Mouse (Mus musculus) lung, adult 2 months (tissue): Measurements from ENCODE around the gene Syn3. TPM values are rescaled to one million over a fixed set of nuclear protein-coding genes. Genes with fewer than 3 reads are reported as not detected.

Source experiments
- DNase-seq: peaks from one replicate; pipeline ENCODE4 v3.0.0; 2022
- H3K4me1 ChIP-seq: fragments of 200-500 bp; 2 replicates; pipeline ENCODE4 v1.6.1; 2011; ENCODE audit warnings: low read length; ENCODE audit not compliant: control insufficient read depth, insufficient read depth
- H3K4me3 ChIP-seq: fragments of 200-500 bp; replicated peaks from 2 replicates; pipeline ENCODE3; 2011; ENCODE audit warnings: low read depth, mild to moderate bottlenecking, control low read depth, low read length; ENCODE audit errors: extremely low read depth
- CTCF ChIP-seq: fragments of 200-500 bp; IDR thresholded peaks from 2 replicates; pipeline ENCODE4 v1.5.1; 2011; ENCODE audit warnings: mild to moderate bottlenecking, low read length, control low read depth; ENCODE audit not compliant: insufficient read depth
- POLR2A ChIP-seq: fragments of 200-500 bp; IDR thresholded peaks from 2 replicates; pipeline ENCODE4 v1.6.1; 2011; ENCODE audit warnings: low read depth, mild to moderate bottlenecking, control low read depth, low read length, borderline replicate concordance; ENCODE audit errors: extremely low read depth
- WGBS: fragments of 180-500 bp; shearing (Covaris S2); methylation state at CpG from one replicate; pipeline ENCODE4 v1.1.7; 2018; 5-methylcytosine and 5-hydroxymethylcytosine counted together
- polyA plus RNA-seq: library from polyadenylated mRNA; depleted of rRNA; stranded (reverse); fragments of >200 nt; gene quantifications from 2 replicates; pipeline ENCODE4 v1.2.3, GENCODE M21; 2012

Gene Syn3
- polyA plus RNA-seq, 1 experiment = 1.1 TPM

DNA sequence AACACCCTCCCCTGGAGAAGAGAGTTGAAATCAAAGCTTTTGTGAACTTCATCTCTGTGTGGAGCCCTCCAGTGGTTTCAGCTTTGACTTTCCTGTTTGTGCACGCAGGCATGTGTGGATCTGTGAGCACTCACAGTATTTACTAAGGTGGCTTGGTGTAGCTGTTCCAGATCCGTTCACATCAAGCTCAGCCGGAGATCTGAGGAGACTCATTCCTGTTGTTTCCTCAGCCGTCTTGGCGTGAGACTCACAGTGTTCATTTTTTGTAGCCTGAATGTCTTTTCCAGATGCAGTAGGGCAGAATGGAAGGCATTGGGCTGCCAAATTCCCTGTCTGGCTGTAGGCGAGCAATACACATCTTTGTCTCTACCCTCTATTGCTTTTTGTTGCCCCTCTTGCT lies 268.7 kb downstream of the Syn3 start:
- no peak for TF ChIP-seq POLR2A
- TF ChIP-seq CTCF = no peak
- DNase-seq = no peak
- WGBS = 72% methylated on average over 6 of the region's 6 CpGs

DNA sequence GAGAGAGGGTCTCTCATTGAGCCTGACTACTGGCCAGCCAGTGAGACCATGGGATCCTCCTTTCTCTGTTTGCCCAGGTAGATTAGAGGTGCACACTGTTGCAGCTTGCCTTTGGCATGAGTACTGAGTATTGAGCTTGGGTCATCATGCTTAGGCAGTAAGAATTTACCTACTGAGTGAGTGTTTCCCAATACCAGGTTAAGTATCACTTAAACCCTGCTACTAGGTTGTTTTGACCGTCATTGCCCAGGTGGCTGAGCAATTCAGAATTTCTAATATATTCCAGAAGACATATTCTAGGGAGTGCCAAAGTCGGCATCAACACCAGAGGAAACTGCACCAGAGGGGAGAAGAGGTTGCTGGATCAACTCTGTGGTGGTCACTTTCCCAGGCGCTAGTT lies 273.2 kb downstream of the Syn3 start:
- Histone ChIP-seq H3K4me3 (no peak overlapping the region), H3K4me1 (no peaks in the 10 kb centered on the region)
- WGBS = 75% methylated on average over 3 of the region's 3 CpGs
- DNase-seq = no peak
- no peak for TF ChIP-seq POLR2A
- no peak for TF ChIP-seq CTCF

More for the DNA sequence above, 268.7 kb downstream of the Syn3 start:
- Histone ChIP-seq H3K4me1 (no peaks in the 10 kb centered on the region), H3K4me3 (no peak overlapping the region)

DNA sequence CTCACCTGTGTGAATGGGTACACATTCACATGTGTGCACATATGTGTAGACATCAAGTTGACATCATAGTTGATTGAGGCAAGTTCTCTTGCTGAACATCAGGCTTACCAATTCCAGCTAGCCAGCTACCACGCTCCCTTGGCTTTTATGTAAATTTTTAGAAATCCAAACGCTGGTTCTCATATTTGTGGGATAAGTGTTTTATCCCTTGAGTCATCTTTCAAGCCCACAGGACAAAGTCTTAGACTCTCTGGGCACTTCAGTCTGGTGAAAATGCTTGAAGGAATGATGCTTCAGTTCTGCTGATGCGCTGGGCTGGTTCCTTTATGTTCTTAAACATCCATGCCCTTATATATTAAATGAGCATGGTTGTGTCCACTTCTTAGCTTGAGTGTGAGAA lies 279.7 kb downstream of the Syn3 start:
- TF ChIP-seq POLR2A = no peak
- no peak for TF ChIP-seq CTCF
- no peak for DNase-seq
- Histone ChIP-seq H3K4me3 (no peak overlapping the region), H3K4me1 (no peaks in the 10 kb centered on the region)
- WGBS = 88% methylated on average over 3 of the region's 3 CpGs

DNA sequence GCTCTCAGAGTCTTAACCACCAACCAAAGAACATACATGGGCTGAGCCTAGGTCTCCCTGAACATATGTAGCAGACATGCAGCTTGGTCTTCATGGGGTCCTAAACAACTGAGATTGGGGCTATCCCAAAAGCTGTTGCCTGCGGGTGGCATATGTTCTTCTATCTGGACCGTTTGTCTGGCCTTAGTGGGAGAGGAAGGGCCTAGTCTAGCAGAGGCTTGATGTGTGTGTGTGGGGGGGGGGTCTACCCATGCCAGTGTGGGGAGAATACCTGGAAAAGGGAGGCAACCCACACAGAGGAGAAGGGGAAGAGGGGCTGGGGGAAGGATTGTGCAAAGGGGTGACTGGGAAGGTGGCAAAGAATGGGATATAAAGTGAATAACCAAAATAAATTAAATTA lies 281.9 kb downstream of the Syn3 start:
- TF ChIP-seq POLR2A (no peak), CTCF (no peak)
- Histone ChIP-seq H3K4me1 (no peaks in the 10 kb centered on the region), H3K4me3 (no peak overlapping the region)
- 86% methylated on average over 2 of the region's 2 CpGs for WGBS
- DNase-seq = no peak

DNA sequence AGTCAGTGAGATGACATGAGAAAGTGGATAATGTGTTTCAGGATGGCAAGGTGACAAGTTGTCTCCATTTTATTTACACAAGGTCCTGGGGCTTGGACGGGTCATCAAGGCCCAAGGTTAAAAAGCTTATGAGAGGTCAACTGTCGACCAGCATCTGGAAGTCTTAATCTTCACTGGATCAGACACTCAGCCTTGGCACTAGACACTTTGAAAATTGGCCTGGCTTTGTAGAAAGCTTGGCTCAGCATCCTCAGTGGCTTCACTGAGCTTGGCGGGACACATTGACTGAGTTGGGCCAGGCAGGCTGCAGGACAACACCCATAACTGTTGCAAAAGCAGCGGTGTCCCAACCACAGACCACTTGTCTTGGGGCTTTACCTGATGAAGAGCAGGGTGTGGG lies 286.6 kb downstream of the Syn3 start:
- 53% methylated on average over 4 of the region's 4 CpGs for WGBS
- TF ChIP-seq CTCF (no peak), POLR2A (no peak)
- DNase-seq = no peak
- no peak overlapping the region for H3K4me3 ChIP-seq
- peaks cover under 1% of the 10 kb centered on the region; the same call in 1 of the 2 replicates for H3K4me1 ChIP-seq

DNA sequence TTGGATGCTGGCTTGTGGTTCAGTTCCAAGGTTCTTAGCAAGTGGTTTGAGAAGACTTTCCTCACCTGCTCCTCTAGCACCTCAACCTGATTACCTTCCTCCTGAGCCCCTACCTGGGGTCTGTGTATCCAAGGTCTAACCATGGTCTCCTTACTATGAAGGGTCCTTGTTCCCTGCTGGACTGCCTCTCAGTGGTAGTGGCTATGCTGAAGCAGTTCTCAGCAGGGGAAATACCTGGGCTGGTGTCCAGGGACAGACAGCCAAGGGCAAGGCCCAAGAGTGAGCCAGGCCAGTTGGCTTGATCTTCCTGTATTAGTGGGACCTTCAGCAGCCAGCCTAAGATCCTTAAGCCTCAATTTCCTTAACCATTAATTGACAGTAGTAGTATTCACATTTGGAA lies 294.8 kb downstream of the Syn3 start:
- no peak for TF ChIP-seq POLR2A
- TF ChIP-seq CTCF = no peak
- DNase-seq = peak; percentile 55
- Histone ChIP-seq H3K4me3 (no peak overlapping the region), H3K4me1 (peaks cover 6% of the 10 kb centered on the region; the same call in 1 of the 2 replicates)

DNA sequence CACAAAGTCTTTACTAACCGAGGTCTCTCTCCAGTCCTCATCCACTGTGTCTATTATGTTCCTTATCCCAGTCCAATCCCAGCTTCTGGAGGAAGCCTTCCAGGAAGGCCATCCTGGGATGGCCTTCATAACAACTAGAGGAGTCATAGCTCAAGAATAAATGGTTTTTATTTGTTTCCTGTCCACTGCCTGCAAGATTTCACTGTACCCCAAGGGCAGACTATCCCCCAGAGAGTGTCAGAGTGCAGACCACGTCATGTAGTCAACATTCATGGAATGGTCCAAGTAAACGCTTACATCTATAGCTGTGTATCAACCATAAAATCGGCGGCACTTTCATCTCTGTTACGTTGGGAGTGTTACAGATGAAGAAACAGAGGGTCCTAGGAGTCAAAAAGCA lies 295.5 kb downstream of the Syn3 start:
- DNase-seq = no peak
- WGBS = 72% methylated on average over 6 of the region's 6 CpGs
- Histone ChIP-seq H3K4me3 (no peak overlapping the region), H3K4me1 (peaks cover 6% of the 10 kb centered on the region; the same call in 1 of the 2 replicates)
- TF ChIP-seq CTCF (no peak), POLR2A (no peak)

DNA sequence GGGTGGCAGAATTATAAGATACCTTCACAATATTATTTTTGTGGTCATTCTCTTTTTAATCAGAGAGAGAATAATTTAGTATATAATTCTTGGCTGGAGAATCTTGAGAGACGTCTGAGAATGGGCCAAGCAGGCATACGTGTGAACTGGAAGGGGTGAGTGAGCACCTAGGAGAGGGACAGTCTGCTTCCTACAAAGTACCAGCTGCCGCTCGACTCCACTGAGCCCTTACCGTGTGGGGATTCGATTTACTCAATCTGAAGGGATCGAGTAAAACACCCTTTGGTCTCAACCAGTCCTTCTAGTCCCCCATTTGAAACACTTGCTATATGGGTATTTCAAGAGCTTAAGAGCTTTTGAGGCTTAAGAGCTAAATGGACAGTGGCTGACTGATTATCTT lies 296.9 kb downstream of the Syn3 start:
- WGBS = 79% methylated on average over 7 of the region's 7 CpGs
- no peak for TF ChIP-seq CTCF
- no peak for TF ChIP-seq POLR2A
- Histone ChIP-seq H3K4me1 (peaks cover 3% of the 10 kb centered on the region; the same call in 1 of the 2 replicates), H3K4me3 (no peak overlapping the region)
- no peak for DNase-seq

DNA sequence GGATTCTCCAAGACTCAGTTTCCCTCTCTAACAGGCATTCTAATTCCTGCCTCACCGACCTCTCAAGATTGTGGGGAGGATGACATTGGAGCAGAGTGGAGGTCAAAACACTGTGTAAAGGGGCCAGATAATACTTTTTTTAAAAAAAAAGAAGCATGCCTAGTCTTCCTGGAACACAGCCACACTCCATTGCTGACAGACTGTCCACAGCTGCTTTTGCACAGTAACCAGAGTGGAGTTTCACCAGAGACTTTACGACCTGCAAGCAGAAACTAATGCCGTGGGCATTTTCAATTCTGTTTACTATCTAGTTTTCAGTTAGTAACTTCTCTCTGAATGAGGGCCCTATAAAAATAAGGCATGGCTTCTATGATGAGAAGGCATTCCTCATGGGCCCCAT lies 297.7 kb downstream of the Syn3 start:
- TF ChIP-seq POLR2A (no peak), CTCF (no peak)
- no peak for DNase-seq
- Histone ChIP-seq H3K4me3 (no peak overlapping the region), H3K4me1 (peaks cover 3% of the 10 kb centered on the region; the same call in 1 of the 2 replicates)
- WGBS = 76% methylated on average over 3 of the region's 3 CpGs

DNA sequence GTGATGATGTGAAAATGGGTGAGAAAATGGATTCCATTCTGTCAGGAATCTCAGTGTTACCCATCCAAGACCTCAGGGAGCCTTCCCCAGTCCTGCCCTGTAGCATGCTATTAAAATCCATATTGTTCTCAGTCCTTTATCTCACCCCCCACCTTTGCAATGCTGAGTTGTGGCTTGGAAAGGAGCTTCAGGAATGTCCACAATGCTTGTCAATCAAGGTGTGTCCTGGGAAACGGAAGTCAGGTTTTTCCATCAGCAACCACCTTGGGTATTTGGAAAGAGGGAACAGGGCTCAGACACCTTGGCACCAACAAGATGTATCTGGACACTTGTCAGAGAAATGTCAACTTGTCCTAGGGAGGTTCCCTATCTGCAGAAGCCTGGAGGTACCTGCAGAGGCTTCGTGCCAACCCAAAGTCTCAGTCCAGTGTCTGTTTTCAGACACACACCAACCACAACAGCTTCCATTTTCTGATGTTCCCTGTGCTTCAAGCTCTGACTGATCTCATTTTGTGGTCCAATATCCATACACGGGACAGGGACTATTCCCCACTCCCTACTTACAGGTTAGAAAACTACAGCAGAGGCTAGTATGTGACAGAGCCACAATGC lies 302.2 kb downstream of the Syn3 start:
- DNase-seq = no peak
- no peak for TF ChIP-seq POLR2A
- TF ChIP-seq CTCF = no peak
- WGBS = 79% methylated on average over 3 of the region's 3 CpGs
- H3K4me3 ChIP-seq = no peak overlapping the region
- H3K4me1 ChIP-seq = peaks cover 3% of the 10 kb centered on the region; the same call in 1 of the 2 replicates

DNA sequence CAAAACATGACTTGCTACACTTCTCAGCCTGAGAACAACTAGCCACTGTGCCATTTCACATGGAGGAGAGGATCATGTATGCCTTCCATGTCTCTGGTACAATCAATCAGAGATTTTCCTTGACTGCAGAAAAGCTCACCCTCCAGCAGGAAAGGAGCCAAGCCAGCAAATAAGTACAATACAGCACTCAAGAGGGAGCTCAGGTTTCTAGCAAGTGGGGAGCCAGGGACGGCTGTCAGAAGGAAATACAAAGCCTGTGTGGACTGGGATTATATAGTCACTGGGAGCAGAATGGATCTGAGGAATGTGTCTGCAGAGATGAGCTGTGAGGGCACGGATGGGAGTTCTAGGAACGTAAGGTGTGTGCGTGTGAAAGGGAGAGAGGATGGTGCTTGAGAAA lies 304.0 kb downstream of the Syn3 start:
- 76% methylated on average over 4 of the region's 4 CpGs for WGBS
- no peak for TF ChIP-seq CTCF
- no peak for TF ChIP-seq POLR2A
- Histone ChIP-seq H3K4me3 (no peak overlapping the region), H3K4me1 (no peaks in the 10 kb centered on the region)
- DNase-seq = no peak
